Mouse (Mus musculus) erythroblast, embryonic 14.5 days (primary cell): ENCODE data around the gene Rnaseh2b.

Source experiments
- GATA1 ChIP-seq: IDR thresholded peaks from 2 replicates; pipeline ENCODE4 v1.6.1; 2012; ENCODE audit warnings: low read length, inconsistent platforms, mixed read lengths
- TAL1 ChIP-seq: IDR thresholded peaks from 3 replicates; pipeline ENCODE4 v1.6.1; 2012; ENCODE audit warnings: low read length, inconsistent platforms, mixed read lengths

- TF ChIP-seq GATA1 (no peak), TAL1 (no peak)
Measured at GRCm38 (mm10) chr14:62307555-62307954, 15.2 kb downstream of the Rnaseh2b start.
